Mouse (Mus musculus) megakaryocyte-erythroid progenitor cell, adult 5 weeks (primary cell): Measurements from ENCODE around the gene Olfr3. TPM values are rescaled to one million over a fixed set of nuclear protein-coding genes. Genes with fewer than 3 reads are reported as not detected.

Source experiments
- polyA plus RNA-seq: library from polyadenylated mRNA; stranded (reverse); fragments of >175 nt; gene quantifications from 2 replicates; pipeline ENCODE4 v1.2.3, GENCODE M21; 2012

The Olfr3 gene
- not detected in 2 replicates for polyA plus RNA-seq

DNA sequence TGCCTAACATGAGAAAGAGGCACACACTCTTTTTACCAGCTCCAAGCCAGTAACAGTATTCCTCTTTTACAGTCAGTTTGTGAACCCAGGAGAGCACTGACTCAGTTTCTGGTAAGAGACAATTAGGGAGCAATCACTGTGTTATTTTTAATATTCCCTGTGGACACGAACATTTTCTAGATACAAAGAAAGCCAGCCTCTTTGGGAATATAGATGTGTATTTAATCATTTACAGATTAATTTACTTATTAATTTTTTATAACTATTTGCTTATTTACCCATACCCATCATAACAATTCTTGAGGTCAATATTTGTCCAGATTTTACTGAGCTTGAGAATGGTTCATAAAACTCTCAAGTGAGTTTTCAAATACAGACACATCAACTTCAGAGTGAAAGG lies at the start of gene Olfr3:
Olfr3 (minus strand) TSS at position 101 of the 400 bp plus-strand sequence.

DNA sequence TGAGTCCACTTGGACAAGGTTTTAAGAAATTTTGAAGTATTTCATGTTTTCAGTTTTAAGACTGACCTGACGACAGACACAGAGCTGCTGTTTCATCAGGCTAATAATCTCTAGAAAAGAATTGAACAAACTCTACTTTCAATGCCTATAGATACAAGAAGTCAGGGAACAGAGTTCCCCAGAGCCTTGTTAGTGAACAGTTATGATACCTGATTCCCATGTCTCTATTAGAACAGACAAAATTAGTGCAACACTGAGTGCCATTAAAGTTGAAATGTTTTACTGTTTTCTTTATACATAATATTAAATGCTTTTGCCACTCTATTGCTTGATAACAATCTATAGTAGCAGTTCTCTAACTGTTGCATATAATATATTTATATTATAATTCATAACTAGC lies 45.7 kb upstream of the Olfr3 start, which contains the start of gene Olfr351:
Olfr351 (minus strand) TSS at position 101 of the 400 bp plus-strand sequence.

DNA sequence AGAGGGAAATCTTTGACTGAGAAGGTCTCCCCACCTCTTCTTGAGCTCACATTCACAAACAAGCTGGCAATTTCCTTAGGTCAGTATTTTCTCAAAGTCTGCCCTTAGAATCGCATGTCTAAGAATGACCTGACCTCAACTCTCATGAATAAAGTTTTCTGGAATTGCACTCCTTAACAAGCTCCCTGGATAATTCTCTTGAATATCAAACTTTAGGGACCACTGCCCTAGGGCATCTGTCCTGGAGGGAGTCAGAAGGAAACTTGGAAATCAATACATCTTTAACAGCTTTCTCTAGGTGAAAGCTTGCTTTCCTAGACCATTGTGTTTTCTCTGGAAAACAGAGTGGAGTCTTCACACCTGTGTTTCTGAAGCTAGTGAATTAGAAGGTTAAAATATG lies 29.2 kb upstream of the Olfr3 start, which contains the start of gene Olfr350:
Olfr350 (plus strand) TSS at position 301 of the 400 bp plus-strand sequence.

DNA sequence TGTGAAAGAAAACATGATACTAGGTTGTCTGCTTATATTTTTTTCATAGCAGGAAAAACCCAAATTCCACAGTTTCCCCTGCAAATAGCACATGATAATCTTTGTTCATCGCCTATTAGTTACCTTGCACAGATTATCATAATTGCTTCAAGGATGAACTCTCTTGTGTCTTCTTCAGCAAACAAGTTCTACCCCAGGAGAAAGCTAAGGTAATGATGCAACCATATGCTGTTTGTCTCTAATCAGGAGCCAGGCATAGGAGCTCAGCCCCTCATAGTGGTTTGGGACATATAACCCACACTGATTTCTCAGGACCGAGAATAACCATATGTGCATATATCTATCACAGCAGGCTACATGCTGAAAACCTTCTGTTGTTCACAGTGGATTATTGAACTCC lies 26.6 kb downstream of the Olfr3 start, which contains the start of gene Olfr50:
Olfr50 (plus strand) TSS at position 301 of the 400 bp plus-strand sequence.

DNA sequence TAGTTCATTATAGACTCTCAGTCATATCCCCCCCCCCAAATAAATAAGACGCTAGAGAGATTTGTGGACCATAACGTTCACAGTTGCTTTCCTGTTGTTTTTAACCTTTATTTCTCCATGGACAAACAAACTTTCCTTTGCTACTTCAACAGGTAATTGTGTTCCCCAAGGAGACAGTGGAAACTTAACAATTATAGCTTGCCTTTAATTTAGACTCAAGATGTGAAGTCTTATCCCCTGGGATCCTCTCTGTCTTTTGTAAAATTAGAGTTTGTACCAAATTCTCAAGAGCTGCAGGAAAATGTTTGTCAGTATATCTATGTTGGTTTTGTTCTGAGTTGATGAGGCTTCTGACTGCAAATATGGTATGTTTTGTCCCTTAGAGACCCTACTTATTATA lies 32.9 kb downstream of the Olfr3 start, which contains the start of gene Olfr348:
Olfr348 (plus strand) TSS at position 301 of the 400 bp plus-strand sequence.

Other genes starting within 250 kb of the Olfr3 start
- not detected in 2 replicates for gene Olfr345, start 177.0 kb downstream of the Olfr3 start, polyA plus RNA-seq
- not detected in 2 replicates for gene Olfr346, start 131.2 kb downstream of the Olfr3 start, polyA plus RNA-seq
- not detected in 2 replicates for gene Olfr347, start 85.1 kb downstream of the Olfr3 start, polyA plus RNA-seq
- not detected in 2 replicates for gene Olfr348, start 32.8 kb downstream of the Olfr3 start, polyA plus RNA-seq
- not detected in 2 replicates for gene Olfr50, start 26.5 kb downstream of the Olfr3 start, polyA plus RNA-seq
- gene Olfr350, start 29.3 kb upstream of the Olfr3 start, polyA plus RNA-seq: not detected in 2 replicates
- gene Olfr351, start 45.6 kb upstream of the Olfr3 start, polyA plus RNA-seq: not detected in 2 replicates
- not detected in 2 replicates for gene Olfr352, start 51.4 kb upstream of the Olfr3 start, polyA plus RNA-seq
- not detected in 2 replicates for gene Olfr353, start 75.9 kb upstream of the Olfr3 start, polyA plus RNA-seq
- not detected in 2 replicates for gene Olfr354, start 88.6 kb upstream of the Olfr3 start, polyA plus RNA-seq
- not detected in 2 replicates for gene Olfr355, start 111.9 kb upstream of the Olfr3 start, polyA plus RNA-seq
- not detected in 2 replicates for gene Olfr356, start 120.1 kb upstream of the Olfr3 start, polyA plus RNA-seq
- gene Olfr357, start 176.8 kb upstream of the Olfr3 start, polyA plus RNA-seq: not detected in 2 replicates
- not detected in 2 replicates for gene Olfr358, start 192.3 kb upstream of the Olfr3 start, polyA plus RNA-seq
- not detected in 2 replicates for gene Olfr360, start 248.7 kb upstream of the Olfr3 start, polyA plus RNA-seq